Mouse (Mus musculus) mouse trophoblast stem cell (cell line): ENCODE measurements around the gene Med22.

Source experiments
- in situ Hi-C, 2 experiments: fragments of 300-500 bp; cut with MseI, MboI; formaldehyde crosslinking; loops; 2 replicates in 1 of 2; 3 replicates in 1 of 2; pipeline ENCODE4 v1.15.1; 2025

Med22 gene

GRCm38 (mm10) chr2:26910124-26910993 lies at the start of gene Med22, which contains the start of gene Rpl7a:
TSS of gene Med22 (minus strand) at chr2:26910677.
TSS of gene Rpl7a (plus strand) at chr2:26910764.
- in situ Hi-C loops = no loop called here

- in situ Hi-C loops = no loop called here
Measured at GRCm38 (mm10) chr2:26957488-26957859, 47.0 kb upstream of the Med22 start.

- in situ Hi-C loops = no loop called here
Measured at GRCm38 (mm10) chr2:26956811-26957487, 46.5 kb upstream of the Med22 start.

- in situ Hi-C loops = no loop called here
Measured at GRCm38 (mm10) chr2:26954735-26955395, 44.4 kb upstream of the Med22 start.

DNA sequence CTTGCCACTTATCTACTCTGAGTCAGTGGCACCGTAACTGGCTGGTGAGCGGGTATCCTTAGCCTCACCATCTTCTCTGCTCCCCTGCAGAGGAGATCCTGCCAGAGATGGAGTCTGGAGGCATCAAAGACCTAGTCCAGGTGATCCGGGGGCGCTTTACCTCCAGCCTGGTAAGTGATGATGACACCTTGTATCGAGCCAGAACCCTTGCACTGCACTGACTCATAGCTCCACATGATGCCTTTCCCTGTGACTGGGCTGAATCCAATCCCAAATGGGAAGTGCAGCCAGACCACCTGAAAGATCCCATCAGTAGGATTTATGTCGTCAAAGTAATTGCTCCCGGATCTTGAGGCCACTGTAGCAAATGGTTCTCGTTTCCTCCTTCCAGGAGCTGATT lies 42.4 kb upstream of the Med22 start:
- in situ Hi-C loops = no loop called here

- in situ Hi-C loops = no loop called here
Measured at GRCm38 (mm10) chr2:26952193-26952592, 41.7 kb upstream of the Med22 start.

DNA sequence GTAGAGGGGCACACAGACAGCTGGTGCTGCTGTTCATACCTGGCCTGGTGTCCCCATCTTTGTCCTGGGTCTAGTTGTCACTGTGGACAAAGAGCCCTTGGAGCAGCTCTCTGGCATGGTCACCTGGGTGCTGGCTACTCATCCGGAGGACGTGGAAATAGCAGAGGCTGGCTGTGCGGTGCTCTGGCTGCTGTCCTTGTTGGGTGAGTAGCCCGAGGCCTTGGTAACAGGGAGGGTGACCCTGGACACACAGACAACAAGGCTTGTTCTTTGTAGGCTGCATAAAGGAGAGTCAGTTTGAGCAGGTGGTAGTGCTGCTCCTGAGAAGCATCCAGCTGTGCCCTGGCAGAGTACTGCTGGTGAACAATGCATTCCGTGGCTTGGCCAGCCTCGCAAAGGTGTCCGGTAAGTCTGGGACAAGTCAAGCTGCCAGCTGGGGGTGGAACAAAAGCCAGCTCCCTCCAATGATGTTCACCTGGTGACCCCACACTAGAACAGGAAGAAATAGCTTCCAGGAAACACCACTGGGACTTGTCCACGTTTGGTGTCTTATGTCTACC lies 40.9 kb upstream of the Med22 start:
- in situ Hi-C loops = no loop called here

DNA sequence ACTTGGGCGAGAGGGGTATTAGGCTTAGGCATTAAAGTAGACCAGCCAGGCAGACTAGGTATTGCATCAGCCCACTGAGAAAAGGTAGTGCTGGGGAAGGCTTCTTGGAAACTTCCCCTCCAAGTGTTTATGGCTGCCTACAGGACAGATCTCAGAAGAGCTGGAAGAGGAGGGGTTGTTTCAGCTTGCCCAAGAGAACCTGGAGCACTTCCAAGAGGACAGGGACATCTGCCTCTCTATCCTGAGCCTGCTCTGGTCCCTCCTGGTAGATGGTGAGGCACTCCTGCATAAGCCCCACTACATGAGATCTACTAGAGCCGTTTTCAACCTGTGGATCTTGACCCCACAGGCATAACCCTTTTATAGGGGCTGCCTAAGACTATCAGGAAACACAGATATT lies 39.9 kb upstream of the Med22 start:
- in situ Hi-C loops = no loop called here

DNA sequence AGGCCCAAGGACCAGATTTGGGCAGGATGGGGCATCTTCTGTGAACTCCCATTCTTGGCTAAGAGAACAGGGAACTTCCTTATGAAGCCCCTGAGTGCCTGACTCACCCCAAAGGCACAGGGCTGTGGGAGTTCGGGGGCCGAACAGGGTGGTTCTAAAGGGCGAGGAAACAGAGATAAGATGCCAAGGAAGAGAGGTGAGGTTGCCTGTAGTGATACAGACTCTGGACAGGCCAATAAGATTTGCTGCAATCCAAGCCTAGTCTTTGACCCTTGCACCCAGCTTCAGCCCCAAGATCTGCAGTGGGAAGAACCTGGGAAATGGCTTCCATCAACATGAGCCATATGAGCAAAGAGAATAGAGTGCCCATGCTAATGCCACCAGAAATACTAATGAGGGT lies 32.8 kb upstream of the Med22 start:
- in situ Hi-C loops = no loop called here

DNA sequence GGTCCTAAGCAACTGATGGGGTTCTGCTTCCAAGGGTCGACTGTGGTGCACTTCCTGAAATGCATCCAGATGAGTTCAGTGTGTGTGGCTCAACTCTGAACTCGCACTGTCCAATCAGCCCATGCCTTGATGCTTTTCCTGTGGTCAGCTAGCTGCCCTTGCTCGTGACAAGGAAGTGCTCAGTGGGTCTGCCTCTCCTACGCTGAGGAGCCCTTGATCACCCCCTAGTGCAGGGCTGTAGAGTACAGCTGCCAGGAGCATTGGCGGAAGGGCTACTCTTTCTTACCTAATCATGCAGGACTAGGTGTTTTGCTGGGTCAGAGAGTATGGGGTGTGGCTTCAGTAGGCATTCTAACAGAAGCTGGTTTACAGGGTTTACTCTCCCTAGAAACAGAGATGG lies 31.1 kb upstream of the Med22 start:
- in situ Hi-C loops = no loop called here

- in situ Hi-C loops = no loop called here
Measured at GRCm38 (mm10) chr2:26936425-26936824, 25.9 kb upstream of the Med22 start.

GRCm38 (mm10) chr2:26935286-26935685 lies 24.8 kb upstream of the Med22 start:
- in situ Hi-C loops = no loop called here

GRCm38 (mm10) chr2:26933304-26934055 lies 23.0 kb upstream of the Med22 start, which contains the start of the genes Surf4 and Stkld1:
TSS of gene Surf4 (minus strand) at chr2:26933928.
TSS of gene Stkld1 (plus strand) at chr2:26934047.
- in situ Hi-C loops = no loop called here

DNA sequence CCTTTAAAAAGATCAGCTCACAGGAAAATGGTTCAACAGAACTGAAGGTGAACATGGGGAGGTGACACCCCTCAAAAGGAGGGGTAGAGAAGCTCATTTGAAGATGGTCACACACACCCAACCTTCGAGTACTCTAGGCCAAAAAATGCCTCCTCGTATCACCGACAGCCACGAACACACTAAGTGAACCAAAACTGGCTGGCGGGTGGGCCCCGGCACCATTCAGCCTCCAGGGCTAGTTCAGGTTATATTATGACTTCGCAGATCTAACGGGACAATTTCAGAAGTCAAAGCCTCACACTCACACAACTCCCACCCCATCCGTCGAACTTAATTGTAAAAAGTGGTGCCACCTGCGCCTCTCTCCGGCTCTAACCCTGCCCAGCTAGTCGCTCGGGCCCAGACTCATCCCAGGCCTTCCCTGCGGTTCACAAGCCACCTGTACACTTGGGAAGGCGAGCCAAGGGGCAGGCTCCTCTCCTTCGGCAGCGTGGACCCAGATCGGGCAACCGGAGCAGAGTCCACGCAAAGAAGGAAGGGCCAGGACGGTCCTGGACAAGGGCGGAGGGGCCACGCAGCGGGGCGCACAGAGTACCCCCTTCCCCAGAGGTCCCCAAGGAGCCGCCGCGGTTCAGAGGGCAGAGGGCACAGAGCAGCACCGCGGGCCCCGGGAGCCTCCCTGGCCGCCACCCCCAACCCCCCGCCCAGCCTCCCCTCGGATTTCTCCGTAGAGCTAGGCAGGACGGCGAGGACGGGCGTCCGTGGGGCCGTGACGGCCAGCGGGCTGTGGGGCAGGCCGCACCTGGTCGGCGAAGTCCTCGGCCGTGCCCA lies 22.2 kb upstream of the Med22 start:
- in situ Hi-C loops = no loop called here

DNA sequence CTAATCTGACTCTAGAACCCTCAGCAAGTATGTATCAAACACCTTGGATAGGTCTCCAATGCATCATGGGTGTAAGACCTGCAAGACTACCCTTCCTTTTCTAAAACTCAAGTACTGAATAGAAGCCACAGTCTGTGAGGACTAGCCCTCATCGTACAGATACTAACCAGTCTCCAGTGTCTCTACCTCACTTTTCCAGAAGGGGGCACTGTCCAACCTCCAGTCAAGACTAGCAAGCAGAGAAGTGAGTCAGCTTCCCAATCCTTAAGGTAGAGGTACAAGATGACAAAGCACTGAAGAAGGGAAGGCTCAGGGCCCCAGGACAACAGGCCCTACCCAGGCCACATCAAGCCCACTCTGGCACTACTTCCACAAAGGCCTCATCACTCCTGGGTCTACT lies 19.9 kb upstream of the Med22 start:
- in situ Hi-C loops = no loop called here

GRCm38 (mm10) chr2:26927745-26928476 lies 17.4 kb upstream of the Med22 start:
- in situ Hi-C loops = loop anchor here in 1 of 2 experiments (5.0 kb wide), 1 partner anchor 104 kb away; no protein-coding TSS in a partner anchor

DNA sequence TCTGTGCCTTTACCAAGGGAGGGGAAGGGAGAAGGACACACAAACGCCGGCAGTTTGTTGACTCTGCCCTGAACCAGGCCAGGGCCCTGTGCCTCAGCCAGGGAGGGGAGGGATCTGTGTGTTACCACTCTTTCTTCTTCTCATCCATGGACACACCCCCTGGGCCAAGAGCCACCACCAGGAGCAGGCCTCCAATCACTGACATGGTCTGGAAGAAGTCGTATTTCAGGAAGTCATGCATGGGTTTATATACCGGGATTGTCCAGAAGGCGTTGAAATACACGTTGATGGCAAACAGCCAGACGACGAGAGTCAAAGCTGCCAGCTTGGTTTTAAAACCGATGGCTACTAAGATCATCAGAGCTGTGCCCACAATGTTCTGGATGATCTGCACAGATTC lies 11.3 kb upstream of the Med22 start:
- in situ Hi-C loops = no loop called here

DNA sequence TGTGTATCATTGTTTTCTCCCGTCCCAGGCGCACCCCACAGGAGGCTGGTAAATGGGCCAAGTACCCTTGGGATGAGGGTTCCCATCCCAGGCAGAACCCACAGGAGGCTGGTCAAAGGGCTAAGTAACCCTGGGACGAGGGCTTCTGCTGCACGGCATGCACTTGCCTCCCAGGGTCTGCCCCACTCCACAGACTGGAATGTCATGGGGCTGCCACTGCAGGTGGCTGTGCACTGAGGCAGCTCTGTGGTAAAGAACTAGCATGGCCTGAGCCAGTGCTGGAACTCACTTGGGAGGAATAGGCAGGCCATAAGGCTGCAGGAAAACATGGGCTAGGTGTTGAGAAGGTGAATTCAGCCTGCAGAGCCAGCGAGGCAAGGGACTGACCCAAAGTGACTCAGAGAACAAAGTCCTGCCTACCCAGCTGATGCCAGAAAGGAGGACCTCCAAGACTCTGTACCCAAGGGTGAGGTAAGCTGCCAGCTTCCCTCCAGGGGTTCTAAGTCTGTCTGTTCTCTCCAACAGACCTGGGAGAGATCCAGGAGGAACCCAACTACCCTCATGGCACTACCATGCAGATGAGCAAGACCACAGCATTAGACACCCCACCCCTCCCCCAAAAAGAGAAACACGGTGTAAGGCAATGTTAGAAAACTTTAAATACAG lies 9.8 kb upstream of the Med22 start:
- in situ Hi-C loops = no loop called here

- in situ Hi-C loops = no loop called here
Measured at GRCm38 (mm10) chr2:26919684-26920083, 9.2 kb upstream of the Med22 start.
